Mouse (Mus musculus): ENCODE results near the gene Itk. TPM values are rescaled to one million over a fixed set of nuclear protein-coding genes. Genes with fewer than 3 reads are reported as not detected.

The Itk gene
- polyA plus RNA-seq, 1 experiment from 2014 or later: not detected

DNA sequence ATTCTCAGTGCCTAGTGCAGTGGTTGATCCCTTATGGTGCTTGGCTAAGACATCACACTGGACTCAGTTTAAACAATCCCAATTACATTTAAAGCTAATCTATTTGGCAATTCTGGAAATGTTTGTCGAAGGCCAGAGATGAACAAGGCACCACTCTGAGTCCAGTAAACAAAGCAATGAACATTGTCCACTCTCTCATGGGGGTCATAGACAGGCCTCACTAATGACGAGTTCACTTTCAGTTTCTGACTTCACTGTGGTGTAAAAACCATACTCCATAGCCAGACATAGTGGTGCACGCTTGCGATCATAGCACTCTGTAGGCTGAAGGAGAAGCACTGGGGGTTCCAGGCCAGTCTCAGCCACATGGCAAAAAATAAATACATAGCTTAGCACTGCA, 18.9 kb downstream of the Itk start:
- Histone ChIP-seq H3K36me3 (ENCODE audit: control insufficient read depth, insufficient read depth, low read length) (no peaks in the 10 kb centered on the region), H3K4me1 (ENCODE audit: control insufficient read depth, insufficient read depth, low read depth, low read length) (no peaks in the 10 kb centered on the region), H3K9me3 (ENCODE audit: control insufficient read depth, low read length) (no peaks in the 10 kb centered on the region), H3K4me2 (ENCODE audit: low read length) (no peak overlapping the region), H3K27ac (ENCODE audit: low read depth, low read length) (no peak overlapping the region), H3K4me3 (ENCODE audit: low read length) (no peak overlapping the region), H3K27me3 (replicated peaks; ENCODE audit: control insufficient read depth, insufficient read depth, low read length) (no peaks in the 10 kb centered on the region), H3K9ac (ENCODE audit: low read depth, low read length) (no peak overlapping the region)
- 91% methylated on average over 4 of the region's 4 CpGs for WGBS
- no peak for ATAC-seq

DNA sequence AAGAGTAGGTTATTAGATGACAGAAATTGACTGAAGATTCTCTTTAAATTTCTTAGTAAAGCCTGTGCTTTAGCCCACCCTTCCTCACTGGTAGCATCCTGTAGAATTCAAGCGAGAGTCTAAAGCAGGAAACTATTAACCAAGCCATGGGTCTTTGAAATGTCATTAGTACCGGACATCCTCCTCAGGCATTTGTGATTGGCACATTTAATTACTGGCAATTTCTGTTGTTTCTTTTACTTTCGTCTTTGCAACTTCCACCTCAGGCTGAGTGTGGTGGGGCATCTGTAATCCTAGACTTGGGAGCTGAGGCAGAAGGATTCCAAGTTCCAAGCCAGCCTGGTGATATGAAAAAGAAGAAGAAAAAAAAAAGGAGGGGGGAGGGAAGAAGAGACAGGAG, 23.0 kb downstream of the Itk start:
- Histone ChIP-seq H3K27me3 (replicated peaks; ENCODE audit: control insufficient read depth, insufficient read depth, low read length) (no peaks in the 10 kb centered on the region), H3K9ac (ENCODE audit: low read depth, low read length) (no peak overlapping the region), H3K27ac (ENCODE audit: low read depth, low read length) (no peak overlapping the region), H3K36me3 (ENCODE audit: control insufficient read depth, insufficient read depth, low read length) (no peaks in the 10 kb centered on the region), H3K4me1 (ENCODE audit: control insufficient read depth, insufficient read depth, low read depth, low read length) (no peaks in the 10 kb centered on the region), H3K4me3 (ENCODE audit: low read length) (no peak overlapping the region), H3K4me2 (ENCODE audit: low read length) (no peak overlapping the region), H3K9me3 (ENCODE audit: control insufficient read depth, low read length) (no peaks in the 10 kb centered on the region)
- ATAC-seq: no peak
- WGBS: 80% methylated on average over 3 of the region's 3 CpGs

DNA sequence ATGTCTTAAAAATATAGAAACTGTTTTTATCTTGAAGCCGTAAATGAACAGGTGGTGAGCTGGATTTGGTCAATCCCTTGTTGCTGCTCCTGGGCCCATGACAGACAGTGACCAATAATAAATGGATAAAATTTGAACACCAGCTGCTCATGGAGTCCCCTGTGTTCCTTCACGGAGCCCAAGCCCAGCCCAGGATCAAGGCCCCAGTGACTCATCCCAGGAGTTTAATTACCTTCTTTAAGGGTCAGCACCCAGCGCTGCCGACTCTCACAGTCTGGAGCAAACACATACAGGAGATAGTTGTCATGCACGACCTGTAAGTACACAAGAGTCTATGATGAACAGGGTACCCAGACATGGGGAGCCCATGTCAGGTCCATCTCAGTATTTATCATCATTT, 23.6 kb downstream of the Itk start:
- H3K4me3 ChIP-seq (ENCODE audit: low read length): no peak overlapping the region
- no peak overlapping the region for H3K27ac ChIP-seq (ENCODE audit: low read depth, low read length)

DNA sequence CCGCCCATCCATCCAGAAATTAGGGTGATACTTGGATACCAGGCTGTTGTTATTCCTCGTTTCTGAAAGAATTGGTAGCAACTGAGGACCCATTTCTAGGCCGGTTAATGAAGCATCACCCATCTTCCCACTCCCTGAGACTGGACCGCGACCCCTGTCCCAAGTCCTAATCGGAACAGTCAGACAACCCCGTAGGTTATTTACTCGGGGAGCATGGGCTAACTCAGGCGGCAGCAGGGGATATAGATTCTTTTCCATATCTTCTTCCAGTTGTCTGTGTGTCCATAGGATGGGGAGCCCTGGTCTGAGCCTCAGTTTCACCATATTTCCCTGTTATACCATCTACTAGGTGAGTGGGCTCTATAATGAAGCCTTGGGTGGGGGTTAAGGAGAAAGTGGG, 25.5 kb downstream of the Itk start:
- Histone ChIP-seq H3K9me3 (ENCODE audit: control insufficient read depth, low read length) (no peaks in the 10 kb centered on the region), H3K27me3 (replicated peaks; ENCODE audit: control insufficient read depth, insufficient read depth, low read length) (no peaks in the 10 kb centered on the region), H3K4me1 (ENCODE audit: control insufficient read depth, insufficient read depth, low read depth, low read length) (no peaks in the 10 kb centered on the region), H3K36me3 (ENCODE audit: control insufficient read depth, insufficient read depth, low read length) (no peaks in the 10 kb centered on the region), H3K4me2 (ENCODE audit: low read length) (no peak overlapping the region), H3K27ac (ENCODE audit: low read depth, low read length) (no peak overlapping the region), H3K4me3 (ENCODE audit: low read length) (no peak overlapping the region), H3K9ac (ENCODE audit: low read depth, low read length) (no peak overlapping the region)
- WGBS: 94% methylated on average over 9 of the region's 9 CpGs
- ATAC-seq: no peak

More for the DNA sequence above, 23.6 kb downstream of the Itk start:
- H3K4me1 ChIP-seq (ENCODE audit: control insufficient read depth, insufficient read depth, low read depth, low read length): no peaks in the 10 kb centered on the region
- no peak for ATAC-seq
- H3K9me3 ChIP-seq (ENCODE audit: control insufficient read depth, low read length): no peaks in the 10 kb centered on the region
- 81% methylated on average over 5 of the region's 5 CpGs for WGBS
- H3K27me3 ChIP-seq (replicated peaks; ENCODE audit: control insufficient read depth, insufficient read depth, low read length): no peaks in the 10 kb centered on the region
- no peaks in the 10 kb centered on the region for H3K36me3 ChIP-seq (ENCODE audit: control insufficient read depth, insufficient read depth, low read length)
- no peak overlapping the region for H3K9ac ChIP-seq (ENCODE audit: low read depth, low read length)
- H3K4me2 ChIP-seq (ENCODE audit: low read length): no peak overlapping the region

DNA sequence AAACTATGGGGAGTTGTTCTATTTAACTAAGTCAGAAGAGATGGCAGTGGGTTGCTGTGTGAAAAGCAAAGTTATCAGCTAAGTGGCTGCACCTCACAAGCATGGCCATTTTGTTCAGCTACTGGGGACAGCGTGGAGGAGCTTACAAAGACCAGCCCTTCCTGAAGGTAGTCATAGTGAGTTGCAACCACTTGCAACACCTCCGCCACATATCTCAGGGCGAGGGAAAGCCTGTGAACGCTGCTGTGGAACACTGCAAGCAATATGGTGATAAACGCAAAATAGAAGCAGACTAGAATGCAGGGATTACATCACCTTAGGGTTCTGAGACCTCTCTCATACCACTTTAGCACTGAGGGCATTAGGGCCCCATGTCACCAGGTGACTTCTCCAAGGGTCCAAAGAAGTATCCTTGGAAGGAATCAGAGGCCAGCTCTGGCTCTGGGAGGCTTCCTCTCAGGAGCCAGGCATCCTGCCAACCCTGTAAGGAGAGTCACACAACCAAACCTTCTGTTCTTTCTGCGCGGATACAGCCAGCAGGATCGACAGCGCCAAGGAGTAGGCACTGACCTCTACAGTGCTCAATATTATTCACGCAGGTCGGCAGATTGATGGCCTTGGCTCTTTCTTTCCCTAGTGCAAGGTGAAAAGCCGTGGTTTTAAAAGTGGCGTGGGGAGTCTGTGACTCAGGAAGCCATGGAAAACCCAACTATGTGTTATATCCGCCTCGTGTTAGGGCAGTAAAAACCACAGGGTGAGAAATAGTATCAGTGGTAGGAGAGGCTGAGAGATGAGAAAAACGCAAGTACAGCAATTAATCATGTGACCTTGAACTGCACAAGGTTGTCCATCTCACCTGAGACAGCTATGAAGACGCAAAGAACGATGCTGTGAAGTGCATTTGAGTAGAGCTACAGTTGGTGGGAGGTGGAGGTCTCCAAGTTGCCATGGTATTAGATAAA, 27.0 kb downstream of the Itk start:
- H3K27me3 ChIP-seq (replicated peaks; ENCODE audit: control insufficient read depth, insufficient read depth, low read length): no peaks in the 10 kb centered on the region
- H3K27ac ChIP-seq (ENCODE audit: low read depth, low read length): no peak overlapping the region
- no peak overlapping the region for H3K4me3 ChIP-seq (ENCODE audit: low read length)
- no peak overlapping the region for H3K4me2 ChIP-seq (ENCODE audit: low read length)
- H3K9me3 ChIP-seq (ENCODE audit: control insufficient read depth, low read length): no peaks in the 10 kb centered on the region
- H3K4me1 ChIP-seq (ENCODE audit: control insufficient read depth, insufficient read depth, low read depth, low read length): no peaks in the 10 kb centered on the region
- ATAC-seq: no peak
- H3K36me3 ChIP-seq (ENCODE audit: control insufficient read depth, insufficient read depth, low read length): no peaks in the 10 kb centered on the region
- H3K9ac ChIP-seq (ENCODE audit: low read depth, low read length): no peak overlapping the region
- 86% methylated on average over 18 of the region's 18 CpGs for WGBS

DNA sequence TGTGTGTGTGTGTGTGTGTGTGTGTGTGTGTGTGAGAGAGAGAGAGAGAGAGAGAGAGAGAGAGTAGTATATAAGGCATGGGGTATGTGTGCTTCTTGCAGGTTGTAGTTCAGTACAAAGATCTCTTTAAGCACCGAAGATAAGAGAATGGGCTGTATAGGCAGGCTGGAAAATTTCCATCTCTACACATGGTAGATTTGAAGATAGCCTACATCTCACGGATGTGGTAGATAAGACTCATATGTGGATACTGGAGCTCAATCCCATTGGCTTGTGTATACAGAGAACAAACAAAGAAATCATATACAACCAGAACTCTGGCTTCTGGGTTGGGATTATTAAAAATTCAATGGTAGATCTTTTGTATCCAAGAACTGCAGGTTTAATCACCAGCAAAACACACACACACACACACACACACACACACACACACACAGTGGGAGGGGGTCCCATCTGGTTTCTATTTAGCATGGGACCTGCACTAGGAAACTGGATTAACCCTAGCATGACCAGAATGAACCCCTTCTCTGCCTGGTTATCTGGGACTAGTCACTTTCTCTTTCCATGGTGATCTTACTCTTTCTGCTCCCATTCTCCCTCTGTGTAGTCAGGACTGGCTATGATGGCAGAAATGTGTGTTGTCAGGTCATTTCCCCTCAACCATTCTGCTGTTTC, 28.2 kb downstream of the Itk start:
- H3K4me1 ChIP-seq (ENCODE audit: control insufficient read depth, insufficient read depth, low read depth, low read length): no peaks in the 10 kb centered on the region
- no peaks in the 10 kb centered on the region for H3K9me3 ChIP-seq (ENCODE audit: control insufficient read depth, low read length)
- no peaks in the 10 kb centered on the region for H3K27me3 ChIP-seq (replicated peaks; ENCODE audit: control insufficient read depth, insufficient read depth, low read length)
- 85% methylated on average over 2 of the region's 2 CpGs for WGBS
- H3K4me2 ChIP-seq (ENCODE audit: low read length): no peak overlapping the region
- H3K9ac ChIP-seq (ENCODE audit: low read depth, low read length): no peak overlapping the region
- no peak overlapping the region for H3K4me3 ChIP-seq (ENCODE audit: low read length)
- H3K27ac ChIP-seq (ENCODE audit: low read depth, low read length): no peak overlapping the region
- H3K36me3 ChIP-seq (ENCODE audit: control insufficient read depth, insufficient read depth, low read length): no peaks in the 10 kb centered on the region
- ATAC-seq: no peak

DNA sequence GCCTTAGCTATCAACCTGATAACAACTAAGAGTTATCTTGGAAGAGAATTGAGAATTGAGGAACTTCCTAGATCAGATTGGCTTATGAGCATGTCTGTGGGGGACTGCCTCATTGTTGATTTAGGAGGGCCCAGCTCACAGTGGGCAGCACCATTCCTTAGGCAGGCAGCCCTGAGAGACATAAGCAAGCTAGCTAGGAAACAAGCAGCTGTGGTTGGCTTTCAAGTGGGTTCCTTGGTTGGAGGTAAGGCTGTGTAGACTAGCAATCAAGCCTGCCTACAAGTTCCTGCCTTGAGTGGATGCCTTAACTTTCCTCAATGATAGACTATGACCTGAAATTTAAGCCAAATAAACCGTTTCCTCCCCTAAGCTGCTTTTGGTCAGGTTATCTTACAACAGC, 30.9 kb downstream of the Itk start:
- ATAC-seq: no peak
- Histone ChIP-seq H3K4me1 (ENCODE audit: control insufficient read depth, insufficient read depth, low read depth, low read length) (no peaks in the 10 kb centered on the region), H3K27ac (ENCODE audit: low read depth, low read length) (no peak overlapping the region), H3K4me3 (ENCODE audit: low read length) (no peak overlapping the region), H3K9ac (ENCODE audit: low read depth, low read length) (no peak overlapping the region), H3K27me3 (replicated peaks; ENCODE audit: control insufficient read depth, insufficient read depth, low read length) (no peaks in the 10 kb centered on the region), H3K36me3 (ENCODE audit: control insufficient read depth, insufficient read depth, low read length) (no peaks in the 10 kb centered on the region), H3K9me3 (ENCODE audit: control insufficient read depth, low read length) (no peaks in the 10 kb centered on the region), H3K4me2 (ENCODE audit: low read length) (no peak overlapping the region)
- WGBS: 63% methylated on average over 1 of the region's 1 CpGs

DNA sequence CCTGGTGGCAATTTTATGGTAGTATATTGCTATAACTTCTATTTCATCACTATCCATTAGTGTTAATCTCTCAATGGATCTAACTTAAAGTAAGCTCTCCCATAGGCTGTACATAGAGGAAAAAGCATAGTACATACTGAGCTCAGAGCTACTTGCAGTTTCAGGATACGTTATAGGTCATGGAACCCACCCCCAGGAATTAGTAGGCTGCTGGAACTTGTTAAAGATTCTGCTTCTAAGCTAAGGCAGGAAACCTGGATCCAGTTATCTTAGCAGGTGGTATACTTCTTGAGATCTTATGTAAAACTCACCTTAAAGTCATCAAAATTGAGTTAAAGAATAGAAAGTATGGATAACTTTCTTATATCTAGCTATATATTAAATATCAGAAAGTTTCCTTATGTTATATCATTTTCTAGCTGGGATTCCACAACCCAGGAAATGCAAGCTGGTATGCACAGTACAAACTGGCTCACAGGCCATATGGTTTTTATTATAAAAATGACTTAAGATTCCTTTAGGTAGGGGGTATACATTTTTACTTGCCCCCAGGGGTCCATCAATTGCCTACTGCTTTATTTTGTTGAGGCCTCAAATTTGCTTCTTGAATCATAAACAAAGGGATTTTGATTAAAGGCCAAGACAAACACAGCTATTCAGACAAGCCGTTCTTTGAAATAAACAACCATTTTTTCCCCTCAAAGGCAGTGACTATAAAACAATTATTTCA, 39.5 kb downstream of the Itk start:
- Histone ChIP-seq H3K9ac (ENCODE audit: low read depth, low read length) (no peak overlapping the region), H3K36me3 (ENCODE audit: control insufficient read depth, insufficient read depth, low read length) (no peaks in the 10 kb centered on the region), H3K27me3 (replicated peaks; ENCODE audit: control insufficient read depth, insufficient read depth, low read length) (no peaks in the 10 kb centered on the region), H3K4me2 (ENCODE audit: low read length) (no peak overlapping the region), H3K9me3 (ENCODE audit: control insufficient read depth, low read length) (no peaks in the 10 kb centered on the region), H3K27ac (ENCODE audit: low read depth, low read length) (no peak overlapping the region), H3K4me1 (ENCODE audit: control insufficient read depth, insufficient read depth, low read depth, low read length) (no peaks in the 10 kb centered on the region), H3K4me3 (ENCODE audit: low read length) (no peak overlapping the region)
- WGBS: 64% methylated on average over 2 of the region's 2 CpGs
- ATAC-seq: no peak

DNA sequence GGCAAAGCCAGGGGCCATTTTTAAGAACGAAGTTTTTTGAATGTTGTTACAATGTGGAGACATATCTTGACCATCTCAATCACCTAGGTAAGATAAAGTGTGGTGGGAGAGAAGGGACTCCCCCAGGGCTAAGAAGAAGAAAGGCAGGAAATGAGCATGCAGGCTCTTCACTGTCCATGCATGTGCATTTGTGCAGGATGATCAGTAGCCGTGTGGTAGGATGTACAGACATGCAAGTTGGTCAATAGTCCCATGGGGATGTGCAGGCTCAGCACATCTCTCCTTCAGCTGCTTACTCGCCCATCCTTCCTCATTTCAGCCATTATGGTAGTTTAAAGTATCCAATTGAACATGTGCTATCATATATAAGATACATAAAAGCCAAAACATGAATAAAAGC, 40.9 kb downstream of the Itk start:
- H3K27ac ChIP-seq (ENCODE audit: low read depth, low read length): no peak overlapping the region
- no peak overlapping the region for H3K4me3 ChIP-seq (ENCODE audit: low read length)
- no peaks in the 10 kb centered on the region for H3K9me3 ChIP-seq (ENCODE audit: control insufficient read depth, low read length)
- H3K4me2 ChIP-seq (ENCODE audit: low read length): no peak overlapping the region
- H3K27me3 ChIP-seq (replicated peaks; ENCODE audit: control insufficient read depth, insufficient read depth, low read length): no peaks in the 10 kb centered on the region
- H3K4me1 ChIP-seq (ENCODE audit: control insufficient read depth, insufficient read depth, low read depth, low read length): no peaks in the 10 kb centered on the region
- 75% methylated on average over 3 of the region's 3 CpGs for WGBS
- no peak overlapping the region for H3K9ac ChIP-seq (ENCODE audit: low read depth, low read length)
- no peaks in the 10 kb centered on the region for H3K36me3 ChIP-seq (ENCODE audit: control insufficient read depth, insufficient read depth, low read length)
- ATAC-seq: no peak
